Mouse (Mus musculus): Measurements from ENCODE around the gene Selenof.

- no peak for TF ChIP-seq CTCF (IDR thresholded peaks at IDR 0.05; ENCODE audit: control insufficient read depth, insufficient read depth, insufficient replicate concordance, low read depth, low read length)
- TF ChIP-seq POLR2A (IDR thresholded peaks at IDR 0.05; ENCODE audit: control insufficient read depth, low read depth, low read length): no peak
Measured at GRCm38 (mm10) chr3:144555144-144555543, 15.0 kb upstream of the Selenof start.

Data from testis, adult 2 months (tissue).